Mouse (Mus musculus) testis, adult 10 weeks (tissue): ENCODE results near the gene Thbs4. TPM values are rescaled to one million over a fixed set of nuclear protein-coding genes. Genes with fewer than 3 reads are reported as not detected.

Source experiments
- polyA plus RNA-seq: library from polyadenylated mRNA; stranded (reverse); fragments of 350-450 nt; fragmentation: Illumina TruSeq; extraction: RNeasy Lipid Tissue Mini Kit (QIAGEN cat#74804); gene quantifications from one replicate; pipeline ENCODE4 v1.2.3, GENCODE M21; 2014; ENCODE audit warnings: low read depth, low replicate concordance

Gene Thbs4
- polyA plus RNA-seq: not detected

DNA sequence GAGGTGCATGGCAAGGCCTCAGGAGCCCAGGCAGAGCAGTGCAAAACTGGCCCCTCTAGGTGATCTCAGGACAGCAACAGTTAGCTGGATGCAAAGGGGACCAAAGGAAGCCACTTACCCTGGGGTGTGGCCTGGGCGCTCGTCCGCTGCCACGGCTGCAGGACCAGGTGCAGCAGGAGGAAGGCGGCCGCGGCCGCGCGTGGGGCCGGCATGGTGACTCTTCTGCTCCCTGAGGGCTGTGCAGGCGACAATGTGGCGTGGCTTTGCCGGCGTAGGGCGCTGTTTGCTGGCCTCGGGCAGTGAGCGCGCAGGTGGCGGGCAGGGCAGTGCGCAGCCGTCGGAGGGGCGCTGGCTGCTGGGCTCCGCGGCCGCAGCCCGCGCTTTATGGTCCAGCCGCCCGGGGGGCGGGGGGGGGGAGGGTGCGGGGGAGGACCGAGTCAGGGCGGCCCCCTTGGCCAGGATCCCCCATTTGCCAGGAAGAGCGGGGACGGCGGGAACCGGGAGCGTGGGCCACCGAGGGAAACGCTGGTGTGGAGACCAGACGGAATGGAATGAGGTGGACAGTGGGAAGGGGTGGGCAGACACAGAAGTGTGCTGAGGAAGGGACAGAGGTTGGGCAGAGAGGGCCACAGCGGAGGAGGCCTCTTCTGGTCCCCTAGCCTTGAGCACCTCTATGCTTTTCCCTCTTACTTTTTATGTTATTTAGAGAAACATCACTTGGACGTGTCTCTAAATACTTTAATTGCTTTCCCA is at the start of gene Thbs4:
Gene Thbs4 (minus strand): TSS at position 357 of the 753 bp plus-strand sequence.

Other genes with a start within 250 kb of the Thbs4 start
- gene Spz1, start 218.6 kb downstream of the Thbs4 start, polyA plus RNA-seq: 1,812 TPM
- gene Serinc5, start 183.7 kb downstream of the Thbs4 start, polyA plus RNA-seq: 9.9 TPM
- 12.1 TPM for gene Mtx3, start 49.9 kb upstream of the Thbs4 start, polyA plus RNA-seq